Mouse (Mus musculus) liver, postnatal 0 days (tissue): ENCODE measurements around the gene Tmem87a.

Experiments used
- CTCF ChIP-seq: sonication (generic); IDR thresholded peaks from 2 replicates; pipeline ENCODE4 v1.5.1; 2016; ENCODE audit warnings: antibody characterized with exemption, low read depth
- EP300 ChIP-seq: IDR thresholded peaks from 2 replicates; pipeline ENCODE4 v1.6.1; 2016; ENCODE audit warnings: antibody characterized with exemption, low read depth, mild to moderate bottlenecking

- no peak for TF ChIP-seq EP300
- TF ChIP-seq CTCF: no peak
Observed at GRCm38 (mm10) chr2:120444486-120444885, 40.6 kb upstream of the Tmem87a start.
